Mouse (Mus musculus) cortical plate, adult 2 months (tissue): ENCODE data around the gene Capn5.
A peak's percentile ranks its signal among the peaks of the same experiment; 100 is the strongest.

Experiments
- CTCF ChIP-seq: fragments of 200-500 bp; IDR thresholded peaks from 2 replicates; pipeline ENCODE4 v1.5.1; 2011; ENCODE audit warnings: mild to moderate bottlenecking, control low read depth, low read length; ENCODE audit not compliant: insufficient read depth; ENCODE audit errors: extremely low read depth
- POLR2A ChIP-seq: fragments of 200-500 bp; IDR thresholded peaks from 2 replicates; pipeline ENCODE4 v1.6.1; 2011; ENCODE audit warnings: mild to moderate bottlenecking, low read length, control low read depth; ENCODE audit not compliant: insufficient read depth; ENCODE audit errors: extremely low read depth

GRCm38 (mm10) chr7:98125473-98125872 is 52.6 kb downstream of the Capn5 start:
- TF ChIP-seq CTCF: peak; percentile 24; the same call in 1 of the 2 replicates
- no peak for TF ChIP-seq POLR2A
